Mouse (Mus musculus): ENCODE measurements around the gene Tlr3. TPM values are rescaled to one million over a fixed set of nuclear protein-coding genes. Genes with fewer than 3 reads are reported as not detected.

The Tlr3 gene
- polyA plus RNA-seq, 1 experiment from 2014 or later: 1.1 TPM

Other genes with a start within 250 kb of the Tlr3 start
- not detected in 2 replicates for gene F11, start 149.0 kb downstream of the Tlr3 start, polyA plus RNA-seq (2016; fragmentation: Nextera tagmentation; extraction: Ambion mirVana)
- not detected in 2 replicates for gene Klkb1, start 116.2 kb downstream of the Tlr3 start, polyA plus RNA-seq (2016; fragmentation: Nextera tagmentation; extraction: Ambion mirVana)
- gene Gm45753, start 102.6 kb downstream of the Tlr3 start, polyA plus RNA-seq (2016; fragmentation: Nextera tagmentation; extraction: Ambion mirVana): not detected in 2 replicates
- gene Cyp4v3, start 77.9 kb downstream of the Tlr3 start, polyA plus RNA-seq (2016; fragmentation: Nextera tagmentation; extraction: Ambion mirVana): 1.2 and 1.4 TPM in 2 replicates
- gene Fam149a, start 28.8 kb downstream of the Tlr3 start, polyA plus RNA-seq (2016; fragmentation: Nextera tagmentation; extraction: Ambion mirVana): 10.4 and 11.9 TPM in 2 replicates
- gene Sorbs2, start 96.7 kb upstream of the Tlr3 start, polyA plus RNA-seq (2016; fragmentation: Nextera tagmentation; extraction: Ambion mirVana): 81.7 and 89.5 TPM in 2 replicates

Measured in hindbrain, embryonic 12.5 days (tissue).